Mouse (Mus musculus): ENCODE data around the gene Ttll1. TPM values are rescaled to one million over a fixed set of nuclear protein-coding genes. Genes with fewer than 3 reads are reported as not detected.
"Not testable (repeated sequence)": the region's sequence is repeated elsewhere in the genome, so short reads cannot be mapped to it uniquely, and the experiment has no call there.

Gene Ttll1
- polyA plus RNA-seq, 1 experiment from 2014 or later: 90.4 TPM

DNA sequence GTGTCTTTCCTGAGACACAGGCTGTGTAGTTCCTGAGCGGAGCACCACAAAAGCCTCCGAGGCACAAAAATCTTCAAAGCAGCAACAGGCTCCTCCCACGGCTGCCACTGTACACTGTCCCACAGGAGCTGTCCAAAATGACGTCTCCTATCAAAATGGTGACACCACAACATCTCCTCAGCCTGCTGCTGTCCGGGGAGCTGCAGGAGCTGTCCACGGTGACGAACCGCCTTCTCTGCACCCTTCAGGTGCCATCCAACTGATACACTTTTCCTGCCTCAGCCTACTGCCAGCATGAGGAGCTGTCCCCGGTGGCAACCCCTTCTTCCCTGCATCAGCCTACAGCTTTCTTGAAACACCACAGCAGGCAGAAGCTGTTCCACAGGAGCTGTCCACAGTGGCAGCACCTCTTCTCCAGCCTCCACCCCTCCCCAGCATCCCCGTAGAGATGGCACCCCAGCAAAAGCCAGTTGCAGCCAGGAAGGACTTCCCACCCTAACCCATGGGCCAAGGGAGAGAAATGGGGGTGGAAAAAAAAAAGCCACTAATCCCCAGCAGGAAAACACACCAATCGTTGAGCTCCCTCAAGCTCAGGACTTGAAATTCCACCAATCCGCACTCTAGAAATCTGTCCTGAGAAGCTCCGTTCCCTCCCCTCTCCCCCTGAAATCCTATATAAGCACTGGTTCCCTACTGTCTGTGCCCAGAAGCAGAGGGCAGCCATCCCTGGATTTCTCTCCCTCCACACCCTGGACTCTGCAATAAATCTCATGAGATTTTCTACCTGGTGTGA lies 2.0 kb upstream of the Ttll1 start:
- WGBS: 85% methylated on average over 13 of the region's 13 CpGs
- ATAC-seq (ENCODE audit: low read depth): no peak
- H3K36me3 ChIP-seq (ENCODE audit: control insufficient read depth, insufficient read depth, low read length): no peaks in the 10 kb centered on the region
- H3K27ac ChIP-seq (ENCODE audit: low read depth, low read length): no peak overlapping the region
- no peaks in the 10 kb centered on the region for H3K9me3 ChIP-seq (ENCODE audit: control insufficient read depth, low read length)
- peaks cover 7% of the 10 kb centered on the region; the same call in 1 of the 2 replicates for H3K4me1 ChIP-seq (ENCODE audit: control insufficient read depth, insufficient read depth, low read length)
- no peak overlapping the region for H3K9ac ChIP-seq (replicated peaks; ENCODE audit: low read depth, low read length)
- H3K4me3 ChIP-seq (ENCODE audit: low read depth, low read length): no peak overlapping the region
- no peak overlapping the region for H3K4me2 ChIP-seq (ENCODE audit: low read depth, low read length)
- H3K27me3 ChIP-seq (ENCODE audit: control insufficient read depth, insufficient read depth, low read length): no peaks in the 10 kb centered on the region

DNA sequence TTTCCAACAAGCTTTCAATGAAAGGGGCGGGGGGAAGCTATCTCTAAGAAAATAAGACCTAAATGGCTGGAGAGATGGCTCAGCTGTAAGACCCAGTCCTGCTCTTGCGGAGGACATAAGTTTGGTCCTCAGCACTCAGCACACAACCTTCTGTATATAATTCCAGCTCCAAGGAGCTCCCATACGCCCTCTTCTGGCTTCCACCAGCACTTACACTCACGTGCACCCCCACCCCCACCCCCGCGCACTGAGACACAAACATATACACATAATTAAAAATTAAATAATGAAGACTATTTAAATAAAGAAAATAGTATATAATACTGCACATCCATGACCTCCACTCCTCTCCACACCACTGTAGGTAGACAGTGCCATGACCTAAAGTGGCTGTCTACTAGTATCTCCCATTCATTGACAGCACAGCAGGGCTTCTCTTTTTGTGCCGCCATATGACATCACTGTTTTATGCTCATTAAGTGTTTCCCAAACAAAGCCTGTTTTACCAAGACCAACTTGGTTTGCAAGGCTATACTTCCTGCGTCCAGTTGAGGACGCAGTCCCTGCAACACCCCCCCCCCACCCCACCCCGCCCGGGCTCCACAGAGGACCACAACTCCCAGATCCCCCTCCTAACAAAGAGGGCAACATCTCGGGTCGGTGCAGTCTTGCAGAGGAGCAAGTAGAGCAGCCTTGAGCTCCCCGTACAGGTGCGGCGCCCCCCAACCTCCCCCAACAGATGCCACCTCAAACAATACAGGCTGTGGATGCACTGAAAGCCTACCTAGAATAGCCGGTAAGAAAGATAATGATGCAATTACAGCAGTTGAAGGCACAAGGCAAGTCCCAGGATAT lies 516 bp downstream of the Ttll1 start:
- Histone ChIP-seq H3K36me3 (ENCODE audit: control insufficient read depth, insufficient read depth, low read length) (no peaks in the 10 kb centered on the region), H3K9me3 (ENCODE audit: control insufficient read depth, low read length) (no peaks in the 10 kb centered on the region), H3K9ac (replicated peaks; ENCODE audit: low read depth, low read length) (peak overlapping the region; percentile 62), H3K4me3 (ENCODE audit: low read depth, low read length) (peak overlapping the region; percentile 52), H3K4me2 (ENCODE audit: low read depth, low read length) (peak overlapping the region; percentile 57), H3K27ac (ENCODE audit: low read depth, low read length) (peak overlapping the region; percentile 92), H3K27me3 (ENCODE audit: control insufficient read depth, insufficient read depth, low read length) (no peaks in the 10 kb centered on the region), H3K4me1 (ENCODE audit: control insufficient read depth, insufficient read depth, low read length) (peaks cover 7% of the 10 kb centered on the region; the same call in 1 of the 2 replicates)
- WGBS: 22% methylated on average over 17 of the region's 17 CpGs
- ATAC-seq (ENCODE audit: low read depth): peak; percentile 88

DNA sequence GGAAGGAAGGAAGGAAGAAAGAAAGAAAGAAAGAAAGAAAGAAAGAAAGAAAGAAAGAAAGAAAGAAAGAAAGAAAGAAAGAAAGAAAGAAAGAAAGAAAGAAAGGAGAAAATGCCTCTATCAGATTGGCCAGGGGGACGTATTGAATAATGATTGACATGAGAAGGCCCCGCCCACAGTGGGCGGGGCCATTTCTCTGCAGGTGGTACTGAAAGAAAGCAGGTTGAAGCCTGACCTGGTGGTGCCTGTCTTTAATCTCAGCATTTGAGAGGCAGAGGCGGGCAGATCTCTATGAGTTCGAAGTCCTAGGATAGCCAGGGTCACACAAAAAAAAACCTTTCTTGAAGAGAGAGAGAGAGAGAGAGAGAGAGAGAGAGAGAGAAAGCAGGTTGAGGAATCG lies 9.2 kb downstream of the Ttll1 start:
- H3K4me1 ChIP-seq (ENCODE audit: control insufficient read depth, insufficient read depth, low read length); ATAC-seq (ENCODE audit: low read depth); H3K27ac ChIP-seq (ENCODE audit: low read depth, low read length); H3K9me3 ChIP-seq (ENCODE audit: control insufficient read depth, low read length); H3K27me3 ChIP-seq (ENCODE audit: control insufficient read depth, insufficient read depth, low read length); H3K9ac ChIP-seq (replicated peaks; ENCODE audit: low read depth, low read length); H3K4me2 ChIP-seq (ENCODE audit: low read depth, low read length); H3K4me3 ChIP-seq (ENCODE audit: low read depth, low read length): not testable (repeated sequence)
- peaks cover 51% of the 10 kb centered on the region for H3K36me3 ChIP-seq (ENCODE audit: control insufficient read depth, insufficient read depth, low read length)
- WGBS: 81% methylated on average over 6 of the region's 6 CpGs

DNA sequence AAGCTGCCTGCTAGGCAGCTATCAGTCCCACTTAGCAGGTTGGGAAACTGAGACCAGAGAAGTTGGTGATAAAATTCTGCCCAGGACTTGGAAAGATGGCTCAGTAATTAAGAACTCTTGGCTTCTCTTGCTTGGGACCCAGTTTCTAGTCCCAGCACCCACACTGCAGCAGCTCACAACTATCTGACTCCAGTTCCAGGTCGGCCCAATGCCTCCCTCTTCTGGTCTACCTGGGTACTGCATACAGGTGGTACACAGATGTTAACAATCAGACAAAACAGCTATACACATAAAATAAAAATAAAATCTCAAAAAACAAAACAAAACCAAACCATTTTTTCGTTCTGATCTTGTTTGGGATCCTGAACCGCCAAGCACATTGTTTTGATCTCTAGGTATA lies 10.3 kb downstream of the Ttll1 start:
- no peak overlapping the region for H3K4me3 ChIP-seq (ENCODE audit: low read depth, low read length)
- H3K4me1 ChIP-seq (ENCODE audit: control insufficient read depth, insufficient read depth, low read length): no peaks in the 10 kb centered on the region
- no peak overlapping the region for H3K27ac ChIP-seq (ENCODE audit: low read depth, low read length)
- ATAC-seq (ENCODE audit: low read depth): no peak
- H3K9me3 ChIP-seq (ENCODE audit: control insufficient read depth, low read length): no peaks in the 10 kb centered on the region
- no peak overlapping the region for H3K9ac ChIP-seq (replicated peaks; ENCODE audit: low read depth, low read length)
- H3K27me3 ChIP-seq (ENCODE audit: control insufficient read depth, insufficient read depth, low read length): no peaks in the 10 kb centered on the region
- WGBS: 61% methylated on average over 3 of the region's 3 CpGs
- H3K4me2 ChIP-seq (ENCODE audit: low read depth, low read length): no peak overlapping the region
- H3K36me3 ChIP-seq (ENCODE audit: control insufficient read depth, insufficient read depth, low read length): peaks cover 60% of the 10 kb centered on the region

DNA sequence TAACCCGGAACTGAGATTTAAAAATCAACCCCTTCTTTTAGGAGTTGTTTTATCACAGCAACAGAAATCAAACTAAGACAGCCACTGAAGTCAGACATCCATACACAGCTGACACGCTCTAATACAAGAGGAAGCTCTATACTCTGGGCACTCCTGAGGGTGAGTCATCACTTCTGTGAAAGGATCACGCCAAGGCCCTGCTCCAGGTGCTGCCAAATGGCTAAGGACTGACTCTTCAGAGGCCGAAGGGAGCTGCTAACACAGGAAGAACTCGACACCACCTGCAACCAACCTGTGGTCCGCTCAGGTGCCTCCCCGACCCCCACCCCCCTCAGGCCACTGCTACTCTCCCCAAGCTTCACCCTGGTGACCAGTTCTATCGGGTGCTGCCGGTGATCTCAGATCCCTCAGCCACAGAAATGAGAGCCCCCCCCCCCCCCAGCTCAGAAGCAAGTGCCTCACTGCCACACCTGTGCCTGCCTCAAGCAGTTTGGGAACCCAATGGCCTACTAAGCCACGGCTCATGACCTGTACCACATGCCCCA lies 11.4 kb downstream of the Ttll1 start:
- no peak overlapping the region for H3K27ac ChIP-seq (ENCODE audit: low read depth, low read length)
- no peaks in the 10 kb centered on the region for H3K4me1 ChIP-seq (ENCODE audit: control insufficient read depth, insufficient read depth, low read length)
- H3K4me3 ChIP-seq (ENCODE audit: low read depth, low read length): no peak overlapping the region
- H3K4me2 ChIP-seq (ENCODE audit: low read depth, low read length): no peak overlapping the region
- ATAC-seq (ENCODE audit: low read depth): no peak
- H3K9ac ChIP-seq (replicated peaks; ENCODE audit: low read depth, low read length): no peak overlapping the region
- H3K36me3 ChIP-seq (ENCODE audit: control insufficient read depth, insufficient read depth, low read length): peaks cover 61% of the 10 kb centered on the region
- no peaks in the 10 kb centered on the region for H3K9me3 ChIP-seq (ENCODE audit: control insufficient read depth, low read length)
- 95% methylated on average over 10 of the region's 10 CpGs for WGBS
- no peaks in the 10 kb centered on the region for H3K27me3 ChIP-seq (ENCODE audit: control insufficient read depth, insufficient read depth, low read length)

DNA sequence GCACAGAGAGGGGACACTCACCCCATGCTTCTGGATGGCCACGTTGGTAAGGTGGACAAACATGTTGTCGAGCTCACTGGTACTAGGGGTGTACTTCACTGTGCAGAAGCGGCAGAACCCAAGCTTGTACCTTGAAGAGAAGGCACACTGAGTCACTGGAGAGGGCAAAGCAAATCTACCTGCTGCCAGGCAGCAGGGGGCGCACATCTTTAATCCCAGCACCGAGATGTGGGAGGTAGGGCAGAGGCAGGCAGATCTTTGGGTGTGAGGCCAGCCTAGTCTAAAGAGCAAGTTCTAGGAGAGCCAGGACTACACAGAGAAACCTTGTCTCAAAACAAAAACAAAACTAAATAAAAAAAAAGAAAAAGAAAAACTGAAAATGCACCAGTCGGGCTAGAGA lies 13.4 kb downstream of the Ttll1 start:
- H3K9ac ChIP-seq (replicated peaks; ENCODE audit: low read depth, low read length): no peak overlapping the region
- no peaks in the 10 kb centered on the region for H3K4me1 ChIP-seq (ENCODE audit: control insufficient read depth, insufficient read depth, low read length)
- H3K4me3 ChIP-seq (ENCODE audit: low read depth, low read length): no peak overlapping the region
- H3K4me2 ChIP-seq (ENCODE audit: low read depth, low read length): no peak overlapping the region
- H3K27me3 ChIP-seq (ENCODE audit: control insufficient read depth, insufficient read depth, low read length): no peaks in the 10 kb centered on the region
- no peaks in the 10 kb centered on the region for H3K9me3 ChIP-seq (ENCODE audit: control insufficient read depth, low read length)
- H3K27ac ChIP-seq (ENCODE audit: low read depth, low read length): no peak overlapping the region
- no peak for ATAC-seq (ENCODE audit: low read depth)
- peaks cover 64% of the 10 kb centered on the region for H3K36me3 ChIP-seq (ENCODE audit: control insufficient read depth, insufficient read depth, low read length)
- 93% methylated on average over 6 of the region's 6 CpGs for WGBS

DNA sequence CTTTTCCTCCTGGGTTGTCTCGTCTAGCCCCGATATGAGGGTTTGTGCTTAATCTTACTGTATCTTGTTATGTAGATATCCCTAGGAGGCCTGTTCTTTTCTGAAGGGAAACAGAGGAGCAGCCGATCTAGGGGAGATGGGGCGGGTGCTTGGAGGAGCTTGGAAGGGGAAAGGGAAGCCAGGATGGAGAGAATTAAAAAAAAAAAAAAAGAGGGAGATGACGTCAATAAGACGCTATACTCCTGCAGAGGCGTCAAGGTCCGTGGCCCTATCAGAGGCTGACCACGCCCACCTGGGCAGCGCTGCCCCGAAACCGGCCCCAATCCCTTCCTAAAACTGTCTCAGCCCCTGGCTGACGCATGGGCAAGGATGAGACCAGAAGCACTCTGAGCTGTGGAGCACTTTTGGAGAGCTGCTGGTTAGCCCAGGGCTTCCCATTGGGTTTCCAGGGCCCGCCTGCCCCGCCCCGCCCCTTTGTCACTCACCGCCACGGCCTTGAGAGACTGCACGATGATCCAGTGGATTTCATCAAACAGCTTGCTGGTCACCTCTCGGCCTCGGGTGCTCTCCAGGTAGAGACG lies 14.8 kb downstream of the Ttll1 start:
- no peaks in the 10 kb centered on the region for H3K9me3 ChIP-seq (ENCODE audit: control insufficient read depth, low read length)
- no peak overlapping the region for H3K9ac ChIP-seq (replicated peaks; ENCODE audit: low read depth, low read length)
- no peak overlapping the region for H3K4me2 ChIP-seq (ENCODE audit: low read depth, low read length)
- H3K4me3 ChIP-seq (ENCODE audit: low read depth, low read length): no peak overlapping the region
- no peak overlapping the region for H3K27ac ChIP-seq (ENCODE audit: low read depth, low read length)
- no peaks in the 10 kb centered on the region for H3K27me3 ChIP-seq (ENCODE audit: control insufficient read depth, insufficient read depth, low read length)
- ATAC-seq (ENCODE audit: low read depth): no peak
- no peaks in the 10 kb centered on the region for H3K4me1 ChIP-seq (ENCODE audit: control insufficient read depth, insufficient read depth, low read length)
- 75% methylated on average over 22 of the region's 22 CpGs for WGBS
- H3K36me3 ChIP-seq (ENCODE audit: control insufficient read depth, insufficient read depth, low read length): peaks cover 61% of the 10 kb centered on the region

DNA sequence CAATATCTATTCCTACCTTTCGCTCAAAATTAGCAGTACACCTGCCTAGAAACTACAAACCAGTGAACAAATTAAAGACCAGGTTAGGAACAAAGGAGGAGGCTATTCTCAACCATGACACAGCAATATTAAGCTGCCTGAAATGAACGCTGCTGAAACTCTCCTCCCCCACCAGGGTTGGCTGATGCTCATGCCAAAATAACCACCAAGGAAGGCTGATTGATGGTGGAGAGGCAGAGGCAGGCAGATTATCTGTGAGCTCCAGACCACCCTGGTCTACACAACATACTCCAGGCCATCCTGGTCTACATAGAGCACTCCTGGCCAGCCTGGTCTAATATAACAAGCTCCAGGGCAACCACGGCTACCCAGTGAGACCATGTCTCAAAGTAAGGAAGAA lies 15.5 kb downstream of the Ttll1 start:
- Histone ChIP-seq H3K9me3 (ENCODE audit: control insufficient read depth, low read length) (no peaks in the 10 kb centered on the region), H3K9ac (replicated peaks; ENCODE audit: low read depth, low read length) (no peak overlapping the region), H3K27me3 (ENCODE audit: control insufficient read depth, insufficient read depth, low read length) (no peaks in the 10 kb centered on the region), H3K4me3 (ENCODE audit: low read depth, low read length) (no peak overlapping the region), H3K27ac (ENCODE audit: low read depth, low read length) (no peak overlapping the region), H3K4me1 (ENCODE audit: control insufficient read depth, insufficient read depth, low read length) (no peaks in the 10 kb centered on the region), H3K36me3 (ENCODE audit: control insufficient read depth, insufficient read depth, low read length) (peaks cover 63% of the 10 kb centered on the region), H3K4me2 (ENCODE audit: low read depth, low read length) (no peak overlapping the region)
- 93% methylated on average over 3 of the region's 3 CpGs for WGBS
- ATAC-seq (ENCODE audit: low read depth): no peak

DNA sequence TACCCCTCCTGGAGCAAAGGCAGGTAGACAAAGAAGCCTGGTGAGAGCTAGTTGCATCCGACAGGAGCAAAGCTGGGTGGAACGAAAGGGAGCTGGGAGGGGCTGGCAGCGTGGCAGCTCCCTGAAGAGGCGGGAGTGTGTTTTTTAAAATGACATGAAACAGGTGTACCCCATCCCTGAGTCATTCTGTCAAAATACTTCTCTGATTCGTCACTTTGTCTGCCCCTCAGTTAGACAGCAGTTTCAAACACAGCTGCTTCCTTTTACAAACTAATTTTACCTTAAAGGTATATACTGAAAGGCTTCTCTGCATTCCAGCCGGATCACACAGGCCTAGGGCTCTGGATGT lies 16.1 kb downstream of the Ttll1 start:
- no peak overlapping the region for H3K27ac ChIP-seq (ENCODE audit: low read depth, low read length)
- no peak overlapping the region for H3K4me2 ChIP-seq (ENCODE audit: low read depth, low read length)
- no peaks in the 10 kb centered on the region for H3K4me1 ChIP-seq (ENCODE audit: control insufficient read depth, insufficient read depth, low read length)
- WGBS: 66% methylated on average over 6 of the region's 6 CpGs
- H3K9ac ChIP-seq (replicated peaks; ENCODE audit: low read depth, low read length): no peak overlapping the region
- no peak for ATAC-seq (ENCODE audit: low read depth)
- no peak overlapping the region for H3K4me3 ChIP-seq (ENCODE audit: low read depth, low read length)
- H3K9me3 ChIP-seq (ENCODE audit: control insufficient read depth, low read length): no peaks in the 10 kb centered on the region
- no peaks in the 10 kb centered on the region for H3K27me3 ChIP-seq (ENCODE audit: control insufficient read depth, insufficient read depth, low read length)
- peaks cover 63% of the 10 kb centered on the region for H3K36me3 ChIP-seq (ENCODE audit: control insufficient read depth, insufficient read depth, low read length)
